Mouse (Mus musculus): ENCODE measurements around the gene Cd68.
"Not testable (repeated sequence)": the region's sequence is repeated elsewhere in the genome, so short reads cannot be mapped to it uniquely, and the experiment has no call there.

Gene Cd68

GRCm38 (mm10) chr11:69624339-69624738 lies 41.6 kb downstream of the Cd68 start:
- DNase-seq (ENCODE audit: low spot score), result not testable (repeated sequence)

- DNase-seq (ENCODE audit: low spot score), result no peak
These were observed 42.9 kb downstream of the Cd68 start for GRCm38 (mm10) chr11:69623006-69623405.

- no peak for DNase-seq (ENCODE audit: low spot score)
These were observed 43.5 kb downstream of the Cd68 start for GRCm38 (mm10) chr11:69622406-69622805.

GRCm38 (mm10) chr11:69621571-69622268 lies 44.2 kb downstream of the Cd68 start, which contains the start of gene Sat2:
Sat2 (plus strand) TSS chr11:69622024.
- DNase-seq (ENCODE audit: low spot score), result peak; percentile 58

- DNase-seq (ENCODE audit: low spot score), result no peak
These were observed 45.4 kb downstream of the Cd68 start for GRCm38 (mm10) chr11:69620394-69621081.

- no peak for DNase-seq (ENCODE audit: low spot score)
These were observed 48.1 kb downstream of the Cd68 start, which contains the start of gene Shbg for GRCm38 (mm10) chr11:69617805-69618204. Shbg (minus strand) TSS chr11:69617905.

- no peak for DNase-seq (ENCODE audit: low spot score)
These were observed 49.2 kb downstream of the Cd68 start for GRCm38 (mm10) chr11:69616781-69617180.

- not testable (repeated sequence) for DNase-seq (ENCODE audit: low spot score)
These were observed 51.7 kb downstream of the Cd68 start for GRCm38 (mm10) chr11:69614257-69614588.

Data from MN1 (cell line).